Mouse (Mus musculus) limb, embryonic 10.5 days (tissue): ENCODE results near the gene Spocd1. TPM values are rescaled to one million over a fixed set of nuclear protein-coding genes. Genes with fewer than 3 reads are reported as not detected.
A peak's percentile ranks its signal among the peaks of the same experiment; 100 is the strongest.

Experiments used
- DNase-seq: peaks from one replicate; pipeline ENCODE4 v3.0.0-alpha.2; 2017; ENCODE audit warnings: low spot score
- H3K27ac ChIP-seq: fragments of 300-500 bp; sonication (generic); 2 replicates; pipeline ENCODE4 v1.5.1; 2016; ENCODE audit warnings: mild to moderate bottlenecking
- H3K27me3 ChIP-seq: fragments of 300-500 bp; sonication (generic); 2 replicates; pipeline ENCODE4 v1.6.1; 2016; ENCODE audit warnings: low read depth, mild to moderate bottlenecking; ENCODE audit not compliant: poor library complexity, severe bottlenecking
- H3K36me3 ChIP-seq: fragments of 300-500 bp; sonication (generic); 2 replicates; pipeline ENCODE4 v1.6.1; 2016; ENCODE audit warnings: mild to moderate bottlenecking, moderate library complexity
- H3K4me1 ChIP-seq: fragments of 300-500 bp; sonication (generic); 2 replicates; pipeline ENCODE4 v1.6.1; 2016
- H3K4me3 ChIP-seq: fragments of 300-500 bp; sonication (generic); 2 replicates; pipeline ENCODE4 v1.5.1; 2016; ENCODE audit warnings: mild to moderate bottlenecking, moderate library complexity
- H3K9me3 ChIP-seq: fragments of 300-500 bp; sonication (generic); replicated peaks from 2 replicates; pipeline ENCODE4 v1.6.1; 2016; ENCODE audit warnings: mild to moderate bottlenecking
- WGBS: fragments of 180-500 bp; shearing (Covaris S2); methylation state at CpG from one replicate; pipeline ENCODE4 v1.1.7; 2016; 5-methylcytosine and 5-hydroxymethylcytosine counted together
- polyA plus RNA-seq: library from polyadenylated mRNA; unstranded; fragments of >200 nt; fragmentation: Nextera tagmentation; extraction: Ambion mirVana; gene quantifications from 2 replicates; pipeline ENCODE4 v1.2.1, GENCODE M21; 2016

Spocd1 gene
- polyA plus RNA-seq, 1 experiment from 2014 or later = not detected

DNA sequence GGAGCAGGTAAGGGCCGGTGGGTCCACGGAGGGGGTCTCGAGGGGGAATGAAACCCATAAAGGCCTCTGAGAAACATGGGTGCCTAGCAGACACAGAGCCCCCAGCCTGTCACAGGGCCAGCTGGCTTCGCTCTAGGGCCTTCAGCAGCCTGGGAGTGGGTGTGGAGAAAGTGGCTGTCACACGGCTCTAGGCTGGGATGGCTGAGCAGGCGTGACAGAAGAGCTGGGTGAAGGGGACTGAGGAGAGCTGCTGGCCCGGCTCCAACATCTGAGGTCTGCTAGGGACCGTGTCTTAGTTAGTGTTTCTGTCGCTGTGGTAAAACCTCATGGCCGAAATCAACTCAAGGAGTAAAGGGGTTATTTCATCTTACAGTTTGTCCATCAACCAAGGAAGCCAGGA is 73.1 kb downstream of the Spocd1 start:
- Histone ChIP-seq H3K27ac (no peak overlapping the region), H3K9me3 (no peaks in the 10 kb centered on the region), H3K36me3 (no peaks in the 10 kb centered on the region), H3K4me1 (peaks cover 17% of the 10 kb centered on the region), H3K27me3 (peaks cover 73% of the 10 kb centered on the region), H3K4me3 (no peak overlapping the region)
- 80% methylated on average over 10 of the region's 10 CpGs for WGBS
- DNase-seq = no peak

DNA sequence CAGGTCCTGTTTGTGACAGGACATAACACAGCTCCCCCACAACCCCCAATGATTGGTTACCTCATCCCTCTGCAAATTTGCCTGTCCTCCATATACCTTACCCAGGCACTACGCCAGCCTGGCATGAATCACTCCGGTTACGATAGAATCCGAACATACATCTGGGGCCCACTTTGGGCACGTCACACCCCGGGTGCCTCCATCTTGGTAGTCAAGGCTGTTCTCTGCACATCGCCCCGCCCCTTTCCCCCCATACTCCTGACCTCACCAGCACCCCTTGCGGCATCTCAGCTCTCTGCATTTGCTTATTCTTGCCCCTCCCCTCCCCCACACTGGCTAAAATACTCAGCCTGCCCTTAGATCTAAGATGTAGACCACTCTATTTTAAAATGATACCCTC is 76.5 kb downstream of the Spocd1 start:
- DNase-seq = no peak
- Histone ChIP-seq H3K36me3 (no peaks in the 10 kb centered on the region), H3K27ac (no peak overlapping the region), H3K27me3 (peaks cover 71% of the 10 kb centered on the region), H3K4me3 (no peak overlapping the region), H3K9me3 (no peaks in the 10 kb centered on the region), H3K4me1 (peaks cover 28% of the 10 kb centered on the region)
- WGBS = 55% methylated on average over 9 of the region's 9 CpGs

DNA sequence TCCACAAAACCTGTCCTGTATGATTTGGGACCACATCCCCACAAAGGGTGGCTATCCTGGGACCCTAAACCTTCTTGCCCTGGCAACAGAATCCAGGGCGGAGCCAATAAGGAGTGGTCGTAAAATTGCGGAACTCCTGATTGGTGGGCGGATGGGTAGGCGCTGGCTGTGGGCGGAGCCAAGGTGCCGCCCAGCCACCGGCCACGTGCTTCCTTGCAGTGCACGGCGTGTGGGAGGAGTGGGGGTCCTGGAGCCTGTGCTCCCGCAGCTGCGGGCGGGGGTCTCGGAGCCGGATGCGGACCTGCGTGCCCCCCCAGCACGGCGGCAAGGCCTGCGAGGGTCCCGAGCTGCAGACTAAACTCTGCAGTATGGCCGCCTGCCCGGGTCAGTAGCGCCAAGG is 77.5 kb downstream of the Spocd1 start:
- WGBS = 12% methylated on average over 25 of the region's 25 CpGs
- Histone ChIP-seq H3K36me3 (no peaks in the 10 kb centered on the region), H3K27me3 (peaks cover 72% of the 10 kb centered on the region), H3K27ac (peak overlapping the region; percentile 63), H3K9me3 (no peaks in the 10 kb centered on the region), H3K4me1 (peaks cover 26% of the 10 kb centered on the region), H3K4me3 (peak overlapping the region; percentile 50)
- peak; percentile 57 for DNase-seq

Other genes starting within 250 kb of the Spocd1 start
- gene Tmem39b, start 232.4 kb upstream of the Spocd1 start, polyA plus RNA-seq = 16.0 TPM in 2 replicates
- gene Khdrbs1, start 186.9 kb upstream of the Spocd1 start, polyA plus RNA-seq = 156 and 179 TPM in 2 replicates
- 298 and 321 TPM in 2 replicates for gene Ptp4a2, start 118.0 kb upstream of the Spocd1 start, polyA plus RNA-seq
- gene Adgrb2, start 55.6 kb downstream of the Spocd1 start, polyA plus RNA-seq = 0.45 and 0.84 TPM in 2 replicates
- 3.9 and 10.2 TPM in 2 replicates for gene Col16a1, start 118.6 kb downstream of the Spocd1 start, polyA plus RNA-seq
- gene Pef1, start 173.3 kb downstream of the Spocd1 start, polyA plus RNA-seq = 71.4 and 73.4 TPM in 2 replicates
- gene Hcrtr1, start 210.1 kb downstream of the Spocd1 start, polyA plus RNA-seq = 0.18 TPM in 1 of 2 replicates, not detected in the other
- 8.0 and 8.1 TPM in 2 replicates for gene Tinagl1, start 245.9 kb downstream of the Spocd1 start, polyA plus RNA-seq